Mouse (Mus musculus): ENCODE measurements around the gene Alg9. TPM values are rescaled to one million over a fixed set of nuclear protein-coding genes. Genes with fewer than 3 reads are reported as not detected.

Alg9 gene
- polyA plus RNA-seq, 1 experiment from 2014 or later = 37.3 TPM

DNA sequence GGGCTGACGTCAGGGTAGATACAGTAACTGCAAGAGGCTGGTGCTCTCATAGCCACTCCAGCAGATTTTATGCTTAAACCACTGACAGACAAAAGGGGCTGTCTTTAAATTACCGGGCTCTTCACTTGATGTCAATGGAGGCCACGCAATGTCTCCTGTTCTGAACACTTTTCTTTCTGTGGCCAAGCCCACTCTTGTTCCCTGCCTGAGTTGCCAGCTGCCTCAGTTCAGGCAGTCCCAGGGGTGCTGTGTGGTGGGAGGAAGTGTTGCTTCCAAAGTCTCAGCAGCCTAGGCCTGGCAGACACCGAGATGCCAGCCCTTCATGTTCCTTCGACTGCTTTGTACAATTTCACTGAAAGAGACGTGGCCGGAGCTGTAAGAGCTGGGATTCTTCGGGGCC, 109.3 kb downstream of the Alg9 start:
- Histone ChIP-seq H3K27me3 (ENCODE audit: control insufficient read depth, insufficient read depth, low read length) (no peaks in the 10 kb centered on the region), H3K36me3 (ENCODE audit: control insufficient read depth, insufficient read depth, low read length) (peaks cover 19% of the 10 kb centered on the region), H3K9ac (ENCODE audit: low read depth, low read length) (no peak overlapping the region), H3K4me3 (ENCODE audit: low read depth, low read length) (no peak overlapping the region), H3K4me2 (no peak overlapping the region), H3K27ac (ENCODE audit: low read depth, low read length) (no peak overlapping the region), H3K9me3 (replicated peaks; ENCODE audit: control insufficient read depth, low read length) (no peaks in the 10 kb centered on the region), H3K4me1 (ENCODE audit: control insufficient read depth, insufficient read depth, low read length) (peaks cover 11% of the 10 kb centered on the region; the same call in 1 of the 2 replicates)
- 79% methylated on average over 8 of the region's 8 CpGs for WGBS (ENCODE audit: insufficient replicate concordance)
- no peak for ATAC-seq (replicated peaks; ENCODE audit: insufficient number of reproducible peaks, low FRiP score, low TSS enrichment)

GRCm38 (mm10) chr9:50884741-50885599, 110.2 kb downstream of the Alg9 start:
- no peak overlapping the region for H3K4me2 ChIP-seq
- H3K36me3 ChIP-seq (ENCODE audit: control insufficient read depth, insufficient read depth, low read length) = peaks cover 13% of the 10 kb centered on the region
- ATAC-seq (replicated peaks; ENCODE audit: insufficient number of reproducible peaks, low FRiP score, low TSS enrichment) = no peak
- 76% methylated on average over 10 of the region's 10 CpGs for WGBS (ENCODE audit: insufficient replicate concordance)
- no peak overlapping the region for H3K27ac ChIP-seq (ENCODE audit: low read depth, low read length)
- H3K9me3 ChIP-seq (replicated peaks; ENCODE audit: control insufficient read depth, low read length) = no peaks in the 10 kb centered on the region
- peaks cover 11% of the 10 kb centered on the region; the same call in 1 of the 2 replicates for H3K4me1 ChIP-seq (ENCODE audit: control insufficient read depth, insufficient read depth, low read length)
- H3K27me3 ChIP-seq (ENCODE audit: control insufficient read depth, insufficient read depth, low read length) = no peaks in the 10 kb centered on the region
- no peak overlapping the region for H3K4me3 ChIP-seq (ENCODE audit: low read depth, low read length)
- H3K9ac ChIP-seq (ENCODE audit: low read depth, low read length) = no peak overlapping the region

GRCm38 (mm10) chr9:50885600-50885987, 110.8 kb downstream of the Alg9 start:
- Histone ChIP-seq H3K4me3 (ENCODE audit: low read depth, low read length) (no peak overlapping the region), H3K4me2 (no peak overlapping the region), H3K4me1 (ENCODE audit: control insufficient read depth, insufficient read depth, low read length) (peaks cover 11% of the 10 kb centered on the region; the same call in 1 of the 2 replicates), H3K9me3 (replicated peaks; ENCODE audit: control insufficient read depth, low read length) (no peaks in the 10 kb centered on the region), H3K27me3 (ENCODE audit: control insufficient read depth, insufficient read depth, low read length) (no peaks in the 10 kb centered on the region), H3K9ac (ENCODE audit: low read depth, low read length) (no peak overlapping the region), H3K36me3 (ENCODE audit: control insufficient read depth, insufficient read depth, low read length) (peaks cover 7% of the 10 kb centered on the region; the same call in 1 of the 2 replicates), H3K27ac (ENCODE audit: low read depth, low read length) (no peak overlapping the region)
- no peak for ATAC-seq (replicated peaks; ENCODE audit: insufficient number of reproducible peaks, low FRiP score, low TSS enrichment)
- 68% methylated on average over 1 of the region's 1 CpGs for WGBS (ENCODE audit: insufficient replicate concordance)

GRCm38 (mm10) chr9:50886870-50887269, 112.1 kb downstream of the Alg9 start:
- no peak overlapping the region for H3K9ac ChIP-seq (ENCODE audit: low read depth, low read length)
- no peak for ATAC-seq (replicated peaks; ENCODE audit: insufficient number of reproducible peaks, low FRiP score, low TSS enrichment)
- peaks cover 11% of the 10 kb centered on the region; the same call in 1 of the 2 replicates for H3K4me1 ChIP-seq (ENCODE audit: control insufficient read depth, insufficient read depth, low read length)
- no peak overlapping the region for H3K4me3 ChIP-seq (ENCODE audit: low read depth, low read length)
- H3K4me2 ChIP-seq = no peak overlapping the region
- 0 out of 2 replicates have a peak, but pooled peaks cover 4% of the 10 kb centered on the region for H3K36me3 ChIP-seq (ENCODE audit: control insufficient read depth, insufficient read depth, low read length)
- H3K27ac ChIP-seq (ENCODE audit: low read depth, low read length) = no peak overlapping the region
- no peaks in the 10 kb centered on the region for H3K27me3 ChIP-seq (ENCODE audit: control insufficient read depth, insufficient read depth, low read length)
- no peaks in the 10 kb centered on the region for H3K9me3 ChIP-seq (replicated peaks; ENCODE audit: control insufficient read depth, low read length)
- WGBS (ENCODE audit: insufficient replicate concordance) = 92% methylated on average over 1 of the region's 1 CpGs

GRCm38 (mm10) chr9:50887351-50887750, 112.5 kb downstream of the Alg9 start:
- ATAC-seq (replicated peaks; ENCODE audit: insufficient number of reproducible peaks, low FRiP score, low TSS enrichment) = no peak
- 36% methylated on average over 4 of the region's 4 CpGs for WGBS (ENCODE audit: insufficient replicate concordance)

DNA sequence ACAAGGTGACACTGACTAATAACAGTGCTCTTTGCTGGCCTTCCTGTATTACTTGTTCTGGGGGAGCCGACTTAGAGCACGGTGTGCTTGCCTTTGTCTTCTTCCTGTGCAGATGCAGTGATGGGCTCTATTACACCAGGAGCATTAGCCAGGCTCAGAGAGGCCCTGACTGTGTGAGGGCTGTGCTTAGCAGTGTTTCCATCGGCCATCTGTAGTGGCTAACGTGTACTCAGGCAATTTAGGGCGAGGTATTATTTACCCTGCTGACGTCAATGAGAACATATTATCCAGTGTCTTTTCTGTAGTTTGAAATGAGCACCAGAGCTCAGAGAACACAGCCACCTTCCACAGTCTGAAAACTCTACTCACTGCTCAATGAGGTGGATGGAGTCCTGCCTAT, 114.4 kb downstream of the Alg9 start:
- Histone ChIP-seq H3K4me1 (ENCODE audit: control insufficient read depth, insufficient read depth, low read length) (peaks cover 11% of the 10 kb centered on the region; the same call in 1 of the 2 replicates), H3K36me3 (ENCODE audit: control insufficient read depth, insufficient read depth, low read length) (no peaks in the 10 kb centered on the region), H3K4me2 (no peak overlapping the region), H3K4me3 (ENCODE audit: low read depth, low read length) (no peak overlapping the region), H3K27ac (ENCODE audit: low read depth, low read length) (no peak overlapping the region), H3K9me3 (replicated peaks; ENCODE audit: control insufficient read depth, low read length) (no peaks in the 10 kb centered on the region), H3K27me3 (ENCODE audit: control insufficient read depth, insufficient read depth, low read length) (no peaks in the 10 kb centered on the region), H3K9ac (ENCODE audit: low read depth, low read length) (no peak overlapping the region)
- 62% methylated on average over 6 of the region's 6 CpGs for WGBS (ENCODE audit: insufficient replicate concordance)
- no peak for ATAC-seq (replicated peaks; ENCODE audit: insufficient number of reproducible peaks, low FRiP score, low TSS enrichment)

More at GRCm38 (mm10) chr9:50887351-50887750, 112.5 kb downstream of the Alg9 start:
- Histone ChIP-seq H3K4me1 (ENCODE audit: control insufficient read depth, insufficient read depth, low read length) (peaks cover 11% of the 10 kb centered on the region; the same call in 1 of the 2 replicates), H3K27me3 (ENCODE audit: control insufficient read depth, insufficient read depth, low read length) (no peaks in the 10 kb centered on the region), H3K9ac (ENCODE audit: low read depth, low read length) (no peak overlapping the region), H3K9me3 (replicated peaks; ENCODE audit: control insufficient read depth, low read length) (no peaks in the 10 kb centered on the region), H3K4me3 (ENCODE audit: low read depth, low read length) (no peak overlapping the region), H3K27ac (ENCODE audit: low read depth, low read length) (no peak overlapping the region), H3K36me3 (ENCODE audit: control insufficient read depth, insufficient read depth, low read length) (0 out of 2 replicates have a peak, but pooled peaks cover 4% of the 10 kb centered on the region), H3K4me2 (no peak overlapping the region)

DNA sequence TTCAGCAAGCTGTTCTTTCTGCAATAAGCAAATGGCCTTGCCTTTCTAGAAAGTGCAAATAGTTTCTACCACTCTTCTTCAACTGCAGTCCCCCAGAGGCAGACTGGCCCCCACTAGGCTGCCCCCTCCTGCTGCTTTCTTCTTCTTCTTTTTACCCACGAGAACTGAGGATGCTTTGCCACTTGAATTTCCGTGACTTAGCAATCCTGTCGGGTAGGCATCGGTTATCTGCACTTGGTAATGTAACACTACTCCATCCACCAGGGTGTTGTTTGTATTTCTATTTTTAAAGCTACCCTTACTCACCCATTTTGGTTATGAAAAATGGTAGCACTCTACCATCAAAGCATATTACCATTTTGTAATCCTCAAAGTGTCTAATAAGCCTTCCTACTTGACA, 115.1 kb downstream of the Alg9 start:
- 59% methylated on average over 4 of the region's 4 CpGs for WGBS (ENCODE audit: insufficient replicate concordance)
- no peaks in the 10 kb centered on the region for H3K9me3 ChIP-seq (replicated peaks; ENCODE audit: control insufficient read depth, low read length)

DNA sequence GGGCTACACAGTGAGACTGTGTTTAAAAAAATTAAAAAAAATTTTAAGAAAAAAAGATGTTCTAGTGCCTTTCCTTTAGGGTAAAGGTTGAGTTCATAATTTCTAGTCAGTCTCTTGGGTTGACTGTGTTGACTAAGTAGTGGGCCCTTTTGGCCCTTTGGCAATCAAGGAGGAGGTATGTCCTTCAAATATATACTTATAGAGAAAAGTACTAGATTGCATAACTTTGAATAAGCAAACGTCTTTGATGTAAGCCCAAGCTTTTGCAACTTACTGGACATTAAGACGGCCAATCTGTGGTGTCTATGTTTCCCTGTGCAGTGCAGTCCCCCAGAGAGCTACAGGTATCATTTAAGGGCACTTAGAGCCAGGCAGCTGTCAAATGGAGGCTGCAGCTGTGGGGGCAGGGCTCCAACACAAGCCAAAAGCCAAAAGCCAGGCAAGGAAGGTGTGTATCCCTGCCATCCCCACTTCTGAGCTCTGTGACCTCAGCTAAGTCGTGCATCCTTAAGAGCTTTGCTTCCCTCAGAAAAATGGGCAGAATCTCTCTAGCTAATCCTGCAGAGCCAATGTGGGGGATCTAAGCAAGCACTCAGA, 115.8 kb downstream of the Alg9 start:
- no peaks in the 10 kb centered on the region for H3K27me3 ChIP-seq (ENCODE audit: control insufficient read depth, insufficient read depth, low read length)
- H3K27ac ChIP-seq (ENCODE audit: low read depth, low read length) = no peak overlapping the region
- 79% methylated on average over 3 of the region's 3 CpGs for WGBS (ENCODE audit: insufficient replicate concordance)
- ATAC-seq (replicated peaks; ENCODE audit: insufficient number of reproducible peaks, low FRiP score, low TSS enrichment) = no peak
- H3K36me3 ChIP-seq (ENCODE audit: control insufficient read depth, insufficient read depth, low read length) = 0 out of 2 replicates have a peak, but pooled peaks cover 3% of the 10 kb centered on the region
- no peak overlapping the region for H3K9ac ChIP-seq (ENCODE audit: low read depth, low read length)
- H3K4me1 ChIP-seq (ENCODE audit: control insufficient read depth, insufficient read depth, low read length) = peaks cover 9% of the 10 kb centered on the region; the same call in 1 of the 2 replicates
- no peaks in the 10 kb centered on the region for H3K9me3 ChIP-seq (replicated peaks; ENCODE audit: control insufficient read depth, low read length)
- no peak overlapping the region for H3K4me3 ChIP-seq (ENCODE audit: low read depth, low read length)
- no peak overlapping the region for H3K4me2 ChIP-seq

More for the DNA sequence above, 115.1 kb downstream of the Alg9 start:
- peaks cover 11% of the 10 kb centered on the region; the same call in 1 of the 2 replicates for H3K4me1 ChIP-seq (ENCODE audit: control insufficient read depth, insufficient read depth, low read length)
- no peaks in the 10 kb centered on the region for H3K27me3 ChIP-seq (ENCODE audit: control insufficient read depth, insufficient read depth, low read length)
- ATAC-seq (replicated peaks; ENCODE audit: insufficient number of reproducible peaks, low FRiP score, low TSS enrichment) = no peak
- no peak overlapping the region for H3K4me3 ChIP-seq (ENCODE audit: low read depth, low read length)
- no peak overlapping the region for H3K27ac ChIP-seq (ENCODE audit: low read depth, low read length)
- H3K9ac ChIP-seq (ENCODE audit: low read depth, low read length) = no peak overlapping the region
- no peak overlapping the region for H3K4me2 ChIP-seq
- 0 out of 2 replicates have a peak, but pooled peaks cover 2% of the 10 kb centered on the region for H3K36me3 ChIP-seq (ENCODE audit: control insufficient read depth, insufficient read depth, low read length)

All from heart, embryonic 11.5 days (tissue).